Mouse (Mus musculus): ENCODE results near the gene Hs3st1. TPM values are rescaled to one million over a fixed set of nuclear protein-coding genes. Genes with fewer than 3 reads are reported as not detected.
A peak's percentile ranks its signal among the peaks of the same experiment; 100 is the strongest.

Gene Hs3st1
- polyA plus RNA-seq, 1 experiment from 2014 or later, result 14.0 TPM

DNA sequence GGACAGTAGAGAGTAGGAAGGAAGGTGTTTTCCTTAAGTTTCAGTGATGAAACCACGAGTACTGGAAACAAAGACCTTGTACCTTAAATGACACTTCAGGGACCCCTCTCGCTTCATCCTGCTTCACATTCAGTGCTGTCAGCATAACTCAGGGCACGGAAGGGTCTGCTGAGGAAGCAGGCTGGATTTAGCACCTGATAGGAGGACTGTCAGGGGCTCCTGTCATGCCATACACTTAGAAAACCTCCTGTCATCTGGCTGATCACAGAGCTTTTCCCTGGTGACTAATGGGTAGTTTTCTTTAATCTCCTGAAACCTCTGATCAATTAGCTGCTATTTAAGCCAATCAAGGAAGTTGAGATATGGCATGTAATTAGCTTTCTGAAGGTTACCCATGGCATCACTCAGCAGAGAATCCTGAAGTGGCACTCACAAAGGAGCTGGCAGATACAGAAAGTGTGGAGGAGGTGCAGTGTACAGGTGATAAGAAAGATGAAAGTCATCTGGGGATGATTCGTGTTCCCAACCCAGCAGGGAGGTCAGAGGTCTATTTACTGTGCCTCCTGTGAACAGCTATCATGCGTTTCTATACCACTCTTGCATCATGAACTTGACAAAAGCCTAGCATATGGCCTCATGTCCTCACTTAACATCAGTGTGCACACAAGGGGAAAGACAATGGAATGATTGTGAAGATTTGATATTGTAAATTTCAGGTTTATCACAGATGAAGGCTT is 22.1 kb downstream of the Hs3st1 start:
- no peak overlapping the region for H3K4me3 ChIP-seq
- WGBS, result 66% methylated on average over 5 of the region's 5 CpGs
- H3K9ac ChIP-seq (replicated peaks), result no peak overlapping the region
- peaks cover 3% of the 10 kb centered on the region; the same call in 1 of the 2 replicates for H3K9me3 ChIP-seq
- H3K4me2 ChIP-seq (replicated peaks), result no peak overlapping the region
- no peak overlapping the region for H3K27ac ChIP-seq (replicated peaks)
- H3K27me3 ChIP-seq, result no peaks in the 10 kb centered on the region
- no peaks in the 10 kb centered on the region for H3K4me1 ChIP-seq
- no peaks in the 10 kb centered on the region for H3K36me3 ChIP-seq
- ATAC-seq (ENCODE audit: low FRiP score, low read depth), result no peak

DNA sequence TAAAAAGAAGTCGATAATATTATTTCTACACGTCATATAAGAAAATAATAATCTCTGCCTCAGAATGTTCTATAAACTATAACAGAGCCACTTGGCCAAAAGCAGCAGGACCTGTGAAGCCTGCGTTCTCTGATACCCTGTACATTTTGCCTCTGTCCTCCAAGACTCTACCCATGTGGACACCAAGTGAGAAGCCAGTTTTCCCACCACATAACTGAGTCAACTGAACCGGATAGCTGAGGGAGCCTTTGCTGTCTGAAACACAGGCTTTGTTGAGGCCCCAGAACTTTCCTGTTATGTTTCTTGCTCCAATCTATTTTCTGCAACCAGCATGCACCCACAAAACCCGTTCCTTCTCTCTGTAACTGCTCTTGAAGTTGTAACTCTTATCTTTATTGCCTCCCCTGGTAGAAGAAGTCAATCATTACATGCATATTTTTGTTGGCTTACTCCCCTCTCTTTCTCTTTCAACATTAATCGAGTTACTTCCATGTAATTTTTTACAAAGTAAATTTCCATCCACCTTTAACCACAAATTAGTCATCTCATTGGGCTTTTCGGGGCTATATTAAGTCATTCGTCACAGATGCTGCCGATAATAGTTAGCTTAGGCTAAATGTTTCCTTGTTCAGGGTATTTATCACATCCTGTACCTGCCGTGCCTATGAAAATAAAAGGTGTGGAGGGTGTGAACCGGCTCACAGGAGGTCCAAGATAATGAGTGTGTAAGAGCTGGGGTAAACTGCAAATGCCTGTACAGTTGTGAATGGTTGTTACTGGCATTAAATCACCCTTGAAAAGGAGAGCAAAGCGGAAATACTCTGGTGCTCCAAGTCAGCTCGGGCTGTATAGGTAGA is 39.4 kb downstream of the Hs3st1 start:
- H3K9me3 ChIP-seq, result no peaks in the 10 kb centered on the region
- no peak overlapping the region for H3K4me3 ChIP-seq
- H3K9ac ChIP-seq (replicated peaks), result no peak overlapping the region
- ATAC-seq (ENCODE audit: low FRiP score, low read depth), result no peak
- H3K36me3 ChIP-seq, result no peaks in the 10 kb centered on the region
- no peak overlapping the region for H3K27ac ChIP-seq (replicated peaks)
- no peaks in the 10 kb centered on the region for H3K27me3 ChIP-seq
- H3K4me2 ChIP-seq (replicated peaks), result no peak overlapping the region
- H3K4me1 ChIP-seq, result no peaks in the 10 kb centered on the region
- WGBS, result 91% methylated on average over 13 of the region's 13 CpGs

DNA sequence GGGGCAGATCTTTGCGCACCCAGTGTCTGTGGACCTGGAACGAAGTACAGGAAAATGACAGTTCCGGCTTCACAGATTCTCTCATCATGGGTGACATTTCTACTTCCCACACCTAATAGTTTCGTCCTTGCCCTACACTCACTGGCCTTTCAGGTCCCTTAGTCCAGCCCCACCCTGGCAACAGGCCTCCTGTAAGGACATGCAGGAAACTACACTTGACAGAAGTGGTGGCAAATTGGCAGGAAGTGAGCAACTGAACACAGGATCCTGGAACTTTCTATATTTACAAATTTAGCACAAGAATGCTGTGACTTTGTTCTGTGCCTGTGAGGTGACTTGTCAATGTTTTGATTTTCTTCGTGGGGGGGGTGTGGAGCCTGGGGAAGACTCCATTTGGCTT is 40.1 kb downstream of the Hs3st1 start:
- Histone ChIP-seq H3K4me3 (no peak overlapping the region), H3K27ac (replicated peaks) (no peak overlapping the region), H3K4me1 (no peaks in the 10 kb centered on the region), H3K4me2 (replicated peaks) (no peak overlapping the region), H3K36me3 (no peaks in the 10 kb centered on the region), H3K9me3 (no peaks in the 10 kb centered on the region), H3K27me3 (no peaks in the 10 kb centered on the region), H3K9ac (replicated peaks) (no peak overlapping the region)
- 83% methylated on average over 5 of the region's 5 CpGs for WGBS
- ATAC-seq (ENCODE audit: low FRiP score, low read depth), result no peak

DNA sequence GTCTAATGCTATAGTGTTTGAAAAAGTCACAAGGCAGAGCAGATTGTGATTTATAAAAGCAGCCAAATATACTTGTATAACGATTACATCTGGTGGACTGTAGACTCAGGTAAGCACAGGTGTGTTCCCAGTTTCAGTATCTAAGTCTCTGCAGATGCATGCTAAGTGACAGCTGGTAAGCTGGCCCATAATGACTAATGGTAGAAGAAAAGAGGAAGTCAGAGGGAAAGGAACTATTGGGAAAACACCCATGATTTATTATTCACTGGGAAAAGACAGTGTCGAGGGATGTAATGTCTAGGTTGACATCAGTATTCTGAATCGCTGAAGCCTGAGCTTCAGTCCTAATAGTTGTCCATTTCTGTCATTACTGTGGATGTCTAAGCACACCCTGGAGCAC is 49.7 kb downstream of the Hs3st1 start:
- H3K4me1 ChIP-seq, result no peaks in the 10 kb centered on the region
- H3K27me3 ChIP-seq, result no peaks in the 10 kb centered on the region
- no peak overlapping the region for H3K9ac ChIP-seq (replicated peaks)
- WGBS, result 89% methylated on average over 3 of the region's 3 CpGs
- no peak overlapping the region for H3K4me3 ChIP-seq
- ATAC-seq (ENCODE audit: low FRiP score, low read depth), result no peak
- H3K9me3 ChIP-seq, result no peaks in the 10 kb centered on the region
- no peaks in the 10 kb centered on the region for H3K36me3 ChIP-seq
- no peak overlapping the region for H3K27ac ChIP-seq (replicated peaks)
- H3K4me2 ChIP-seq (replicated peaks), result no peak overlapping the region

DNA sequence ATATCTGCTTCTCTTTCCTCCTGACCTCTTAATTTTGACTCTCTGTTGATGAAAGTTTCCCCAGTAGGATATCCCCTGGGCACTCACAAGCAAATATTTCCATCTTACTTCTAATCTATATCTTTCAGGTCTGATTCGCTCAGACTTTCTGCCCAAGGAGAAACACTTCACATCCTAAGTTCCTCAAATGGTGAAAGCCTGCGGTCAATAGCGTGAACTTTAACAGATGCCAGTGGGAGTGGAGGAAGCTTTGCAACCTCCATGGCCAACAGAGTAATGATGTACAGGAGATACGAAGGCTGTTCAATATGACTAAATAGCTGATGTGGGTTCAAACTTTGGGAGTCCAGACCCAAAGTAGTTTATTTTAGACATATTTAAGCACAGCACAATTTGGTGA is 94.4 kb downstream of the Hs3st1 start:
- Histone ChIP-seq H3K4me1 (0 out of 2 replicates have a peak, but pooled peaks cover 3% of the 10 kb centered on the region), H3K4me2 (replicated peaks) (no peak overlapping the region), H3K9ac (replicated peaks) (no peak overlapping the region), H3K4me3 (no peak overlapping the region), H3K9me3 (no peaks in the 10 kb centered on the region), H3K27ac (replicated peaks) (no peak overlapping the region), H3K27me3 (no peaks in the 10 kb centered on the region), H3K36me3 (no peaks in the 10 kb centered on the region)
- no peak for ATAC-seq (ENCODE audit: low FRiP score, low read depth)
- WGBS, result 95% methylated on average over 4 of the region's 4 CpGs

DNA sequence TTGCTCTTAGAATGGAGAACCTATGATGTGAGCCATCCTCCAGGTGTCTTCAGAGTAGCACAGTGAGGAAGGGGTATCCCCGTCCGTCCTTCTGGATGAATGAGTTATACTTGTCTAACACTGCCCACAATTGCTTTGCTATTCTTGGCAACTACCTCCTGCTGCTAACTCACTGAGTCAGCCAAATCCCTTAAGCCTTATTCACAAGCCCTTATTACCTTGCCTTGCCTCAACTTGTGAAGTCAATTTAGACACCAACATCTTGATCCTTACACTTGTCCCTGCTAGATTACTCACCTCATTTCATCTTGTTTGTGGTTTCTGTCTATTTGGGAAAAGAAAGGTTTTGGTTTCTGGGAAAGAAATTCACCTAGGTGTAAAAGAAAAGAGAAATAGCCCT is 95.9 kb downstream of the Hs3st1 start:
- no peak overlapping the region for H3K4me3 ChIP-seq
- H3K27ac ChIP-seq (replicated peaks), result no peak overlapping the region
- no peaks in the 10 kb centered on the region for H3K27me3 ChIP-seq
- no peak overlapping the region for H3K4me2 ChIP-seq (replicated peaks)
- no peaks in the 10 kb centered on the region for H3K36me3 ChIP-seq
- no peak for ATAC-seq (ENCODE audit: low FRiP score, low read depth)
- H3K9me3 ChIP-seq, result no peaks in the 10 kb centered on the region
- 43% methylated on average over 2 of the region's 2 CpGs for WGBS
- H3K4me1 ChIP-seq, result 0 out of 2 replicates have a peak, but pooled peaks cover 3% of the 10 kb centered on the region
- no peak overlapping the region for H3K9ac ChIP-seq (replicated peaks)

DNA sequence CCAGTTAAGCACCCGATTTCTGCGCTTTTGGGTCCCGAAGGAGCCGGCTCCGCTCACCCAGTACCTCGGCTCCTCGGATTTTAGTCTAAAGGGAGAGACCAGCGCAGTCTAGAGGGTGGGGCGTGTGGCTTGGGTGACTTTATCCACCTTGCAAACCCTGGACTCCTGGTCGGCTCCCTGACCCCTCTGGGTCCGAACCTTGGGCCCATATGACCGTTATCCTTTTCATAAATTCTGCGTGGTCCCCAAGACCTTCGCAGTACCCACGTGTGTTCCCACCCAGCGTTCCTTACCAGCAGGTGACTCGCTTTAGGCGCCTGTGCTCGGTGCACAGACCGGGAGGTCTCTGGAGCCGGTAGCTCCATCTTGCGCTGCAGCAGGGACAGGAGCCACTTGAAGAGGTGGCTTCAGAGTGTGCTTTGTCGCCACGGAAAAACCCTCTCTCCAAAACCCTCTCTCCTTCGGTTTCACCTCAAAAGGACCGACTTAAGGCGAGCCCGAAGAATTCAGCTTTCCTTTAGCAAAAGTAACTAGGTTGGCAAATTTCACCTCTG is 110.4 kb downstream of the Hs3st1 start:
- peak; percentile 71 for ATAC-seq (ENCODE audit: low FRiP score, low read depth)
- H3K36me3 ChIP-seq, result no peaks in the 10 kb centered on the region
- under 1% methylated on average over 28 of the region's 28 CpGs for WGBS
- peaks cover 8% of the 10 kb centered on the region for H3K4me1 ChIP-seq
- peak overlapping the region; percentile 74 for H3K4me3 ChIP-seq
- no peak overlapping the region for H3K27ac ChIP-seq (replicated peaks)
- H3K4me2 ChIP-seq (replicated peaks), result peak overlapping the region; percentile 93
- H3K9me3 ChIP-seq, result no peaks in the 10 kb centered on the region
- peaks cover 25% of the 10 kb centered on the region for H3K27me3 ChIP-seq
- H3K9ac ChIP-seq (replicated peaks), result peak overlapping the region; percentile 54

DNA sequence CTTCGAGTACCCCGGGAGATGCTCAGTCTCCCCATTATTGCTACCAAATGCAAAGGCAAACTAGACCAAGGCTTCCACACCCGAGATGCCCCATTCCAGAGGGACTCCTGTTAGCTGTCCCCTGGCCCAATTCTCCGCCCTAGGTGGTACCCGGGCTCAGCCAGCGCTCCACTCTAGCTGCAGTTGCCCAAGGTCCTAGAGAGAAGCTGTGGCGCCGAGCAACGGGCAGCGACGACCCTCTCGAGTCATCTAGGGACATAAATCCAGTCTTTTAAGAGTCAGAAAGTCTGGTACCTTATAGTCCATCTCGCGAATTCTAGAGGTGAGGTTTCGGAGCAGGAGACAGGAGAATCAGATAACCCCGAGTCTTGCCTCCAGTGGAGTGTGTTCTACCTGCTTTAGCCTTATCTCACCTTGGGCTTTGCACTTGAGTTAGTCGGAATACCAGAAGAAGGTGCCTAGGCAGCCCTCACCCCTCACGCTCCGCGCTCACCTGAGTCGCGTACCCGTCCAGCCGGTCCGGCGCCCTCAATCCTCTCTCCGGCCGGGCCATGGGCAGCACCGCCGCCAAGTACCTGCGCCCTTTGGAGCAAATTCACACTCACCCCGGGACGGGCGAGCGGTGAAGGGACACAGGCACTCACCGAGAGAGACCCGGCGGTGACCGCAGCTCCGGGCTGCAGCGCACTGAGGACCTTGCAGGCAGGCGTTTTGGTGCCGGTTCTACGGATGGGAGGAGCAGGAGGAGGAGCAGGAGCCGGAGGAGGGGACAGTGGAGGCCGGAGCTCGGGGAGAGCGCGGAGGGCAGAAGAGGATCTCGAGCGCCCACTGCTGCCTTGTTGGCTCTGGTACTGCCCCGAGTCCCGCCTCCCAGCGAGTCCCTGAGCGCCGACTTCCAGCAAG is 111.1 kb downstream of the Hs3st1 start:
- Histone ChIP-seq H3K9me3 (no peaks in the 10 kb centered on the region), H3K4me3 (peak overlapping the region; percentile 74), H3K4me2 (replicated peaks) (peak overlapping the region; percentile 93), H3K27me3 (peaks cover 25% of the 10 kb centered on the region), H3K36me3 (no peaks in the 10 kb centered on the region), H3K27ac (replicated peaks) (no peak overlapping the region), H3K9ac (replicated peaks) (peak overlapping the region; percentile 70), H3K4me1 (peaks cover 8% of the 10 kb centered on the region)
- peak; percentile 97 for ATAC-seq (ENCODE audit: low FRiP score, low read depth)
- WGBS, result 1% methylated on average over 54 of the region's 56 CpGs

DNA sequence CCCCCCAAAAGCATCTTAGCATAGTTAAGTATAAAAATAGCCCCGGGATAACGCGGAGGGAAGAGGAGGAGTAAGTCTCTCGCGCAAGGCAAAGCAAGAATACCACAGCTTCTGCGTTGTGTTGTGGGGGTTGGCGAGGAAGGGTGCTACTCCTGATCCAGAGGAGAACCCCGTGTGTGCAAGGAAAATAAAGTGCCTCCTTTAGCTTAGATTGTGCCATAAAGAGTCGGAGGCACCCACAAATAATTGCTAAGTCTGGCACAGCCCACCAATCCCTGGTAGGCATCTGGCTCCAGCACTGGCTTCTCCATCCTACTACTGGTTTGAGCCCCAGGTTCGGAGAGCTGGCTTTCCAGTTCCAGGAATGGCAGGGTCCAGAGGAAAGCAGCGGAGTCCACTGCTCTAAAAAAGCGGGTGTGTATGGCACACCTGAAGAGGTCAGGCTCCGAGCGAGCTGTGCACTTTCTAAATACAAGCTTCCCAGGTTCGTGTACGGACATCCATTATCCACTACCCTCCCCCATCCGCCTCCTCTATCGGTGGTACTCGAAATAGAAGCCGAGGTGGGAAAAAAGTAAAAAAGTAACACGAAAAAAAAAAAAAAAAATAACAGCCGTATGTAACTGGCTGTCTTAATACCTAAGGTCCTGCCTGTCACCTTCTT is 111.9 kb downstream of the Hs3st1 start:
- peak overlapping the region; percentile 93 for H3K4me2 ChIP-seq (replicated peaks)
- ATAC-seq (ENCODE audit: low FRiP score, low read depth), result no peak
- peaks cover 25% of the 10 kb centered on the region for H3K27me3 ChIP-seq
- no peak overlapping the region for H3K27ac ChIP-seq (replicated peaks)
- H3K4me3 ChIP-seq, result peak overlapping the region; percentile 74
- H3K9ac ChIP-seq (replicated peaks), result peak overlapping the region; percentile 70
- H3K4me1 ChIP-seq, result peaks cover 8% of the 10 kb centered on the region
- 3% methylated on average over 22 of the region's 22 CpGs for WGBS
- H3K36me3 ChIP-seq, result no peaks in the 10 kb centered on the region
- no peaks in the 10 kb centered on the region for H3K9me3 ChIP-seq

DNA sequence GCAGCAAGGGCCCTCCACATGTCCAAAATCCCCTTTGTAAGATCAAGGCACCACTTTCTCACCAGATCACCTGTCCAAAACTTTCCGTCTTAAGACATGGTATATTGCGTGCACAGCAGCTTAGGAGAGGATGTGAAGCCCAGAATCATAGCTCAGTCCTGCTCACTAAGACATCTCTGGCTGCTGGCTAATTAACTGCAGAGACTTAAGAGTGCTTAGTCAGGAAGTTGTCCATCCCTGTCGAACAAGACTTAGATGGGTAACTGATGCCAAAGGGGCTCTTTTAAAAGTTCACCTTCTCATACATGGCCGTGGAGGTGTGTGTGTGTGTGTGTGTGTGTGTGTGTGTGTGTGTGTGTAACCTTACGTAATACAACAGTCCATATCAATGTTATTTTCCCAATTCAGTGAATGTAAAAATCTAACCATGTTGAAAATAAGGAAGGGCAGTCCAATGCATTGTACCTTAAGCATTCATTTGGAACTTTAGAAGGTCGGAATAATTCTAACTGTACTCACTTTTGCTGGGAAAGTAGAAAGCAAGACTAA is 113.0 kb downstream of the Hs3st1 start:
- Histone ChIP-seq H3K4me2 (replicated peaks) (peak overlapping the region; percentile 93), H3K36me3 (no peaks in the 10 kb centered on the region), H3K9ac (replicated peaks) (no peak overlapping the region), H3K9me3 (no peaks in the 10 kb centered on the region), H3K4me3 (no peak overlapping the region; the same call in 1 of the 2 replicates), H3K27ac (replicated peaks) (no peak overlapping the region), H3K4me1 (peaks cover 8% of the 10 kb centered on the region), H3K27me3 (peaks cover 22% of the 10 kb centered on the region)
- WGBS, result 78% methylated on average over 6 of the region's 6 CpGs
- ATAC-seq (ENCODE audit: low FRiP score, low read depth), result no peak
